Mouse (Mus musculus): ENCODE measurements at regions not wholly inside any gene's neighbourhood (a gene's known extent, or its start where the extent isn't known, plus 50 kb on each side); places are given as distances from the start of the nearest gene placed in this dataset.

DNA sequence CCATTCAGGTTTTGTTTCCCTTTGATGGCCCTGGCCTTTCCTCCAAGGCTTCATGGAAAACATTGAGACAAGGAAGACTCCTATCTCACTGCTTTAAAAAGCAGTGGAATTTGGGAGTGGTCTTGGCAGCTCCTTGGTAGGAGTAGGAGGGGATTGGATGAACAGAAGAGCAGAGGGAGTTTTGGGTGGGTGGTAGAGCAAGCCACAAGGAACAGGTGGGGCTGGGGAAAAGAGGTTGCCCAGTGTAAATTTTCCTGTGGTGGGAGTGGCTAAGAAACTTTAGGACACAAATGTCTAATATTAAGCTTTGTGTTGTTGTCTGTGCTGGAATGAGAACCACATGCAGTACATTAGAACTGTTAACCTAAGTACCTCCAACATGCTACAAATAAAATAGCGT is 148.9 kb downstream of the Pik3r1 start:
- peak in 2 of 3 experiments; percentile 18 to 29 for TF ChIP-seq MYOG (IDR thresholded peaks at IDR 0.05; ENCODE audit: control insufficient read depth in 1 of 3, insufficient read depth in 1 of 3, insufficient read length in 2 of 3, low read depth in 2 of 3)
- TF ChIP-seq SRF (IDR thresholded peaks at IDR 0.05; ENCODE audit: control insufficient read depth, insufficient read length, low read depth): no peak
- TF ChIP-seq MYOD1 (IDR thresholded peaks at IDR 0.05; ENCODE audit: control insufficient read depth in 1 of 3, insufficient read length in 2 of 3, low read depth in 2 of 3): peak in 2 of 3 experiments; percentile 51 to 80

GRCm38 (mm10) chr13:101612786-101613185 is 155.2 kb downstream of the Pik3r1 start:
- Histone ChIP-seq H3K4me2 (ENCODE audit: low read depth) (no peak overlapping the region), H3K36me3 (ENCODE audit: control insufficient read depth, insufficient read depth) (no peaks in the 10 kb centered on the region), H3K4me3 (no peak overlapping the region), H3K27me3 (ENCODE audit: control insufficient read depth, insufficient read depth, insufficient read length) (no peaks in the 10 kb centered on the region), H3K79me2 (ENCODE audit: control insufficient read depth, insufficient read depth) (no peaks in the 10 kb centered on the region), H3ac (ENCODE audit: control insufficient read depth, insufficient read length) (no peak overlapping the region)
- TF ChIP-seq CEBPB (IDR thresholded peaks at IDR 0.05; ENCODE audit: insufficient read depth, poor library complexity, severe bottlenecking): no peak
- TF ChIP-seq USF1 (IDR thresholded peaks at IDR 0.05; ENCODE audit: low read depth): no peak
- TF ChIP-seq TCF12 (IDR thresholded peaks at IDR 0.05; ENCODE audit: insufficient read depth, poor library complexity, severe bottlenecking): no peak
- no peak for TF ChIP-seq E2F4 (IDR thresholded peaks at IDR 0.05; ENCODE audit: insufficient read depth)
- TF ChIP-seq MYOG (IDR thresholded peaks at IDR 0.05; ENCODE audit: control insufficient read depth in 1 of 3, insufficient read depth in 1 of 3, insufficient read length in 2 of 3, low read depth in 2 of 3): no peak
- no peak for TF ChIP-seq REST (IDR thresholded peaks at IDR 0.05; ENCODE audit: insufficient read depth, insufficient read length)
- TF ChIP-seq POLR2AphosphoS2 (IDR thresholded peaks at IDR 0.05; ENCODE audit: insufficient read length, low read depth): no peak
- no peak for TF ChIP-seq POLR2A (IDR thresholded peaks at IDR 0.05; ENCODE audit: insufficient read length, low read depth)
- TF ChIP-seq TCF3 (IDR thresholded peaks at IDR 0.05; ENCODE audit: insufficient read length, low read depth): no peak
- TF ChIP-seq MYOD1 (IDR thresholded peaks at IDR 0.05; ENCODE audit: control insufficient read depth in 1 of 3, insufficient read length in 2 of 3, low read depth in 2 of 3): no peak
- no peak for TF ChIP-seq SRF (IDR thresholded peaks at IDR 0.05; ENCODE audit: control insufficient read depth, insufficient read length, low read depth)
- TF ChIP-seq MAX (IDR thresholded peaks at IDR 0.05; ENCODE audit: low read depth): no peak

More for the DNA sequence above, 148.9 kb downstream of the Pik3r1 start:
- Histone ChIP-seq H3K4me3 (no peak overlapping the region), H3K36me3 (ENCODE audit: control insufficient read depth, insufficient read depth) (no peaks in the 10 kb centered on the region), H3K27me3 (ENCODE audit: control insufficient read depth, insufficient read depth, insufficient read length) (no peaks in the 10 kb centered on the region), H3ac (ENCODE audit: control insufficient read depth, insufficient read length) (no peak overlapping the region), H3K79me2 (ENCODE audit: control insufficient read depth, insufficient read depth) (no peaks in the 10 kb centered on the region), H3K4me2 (ENCODE audit: low read depth) (peak overlapping the region; percentile 41)

- Histone ChIP-seq H3K4me2 (ENCODE audit: low read depth) (no peak overlapping the region), H3K79me2 (ENCODE audit: control insufficient read depth, insufficient read depth) (no peaks in the 10 kb centered on the region), H3K36me3 (ENCODE audit: control insufficient read depth, insufficient read depth) (no peaks in the 10 kb centered on the region), H3ac (ENCODE audit: control insufficient read depth, insufficient read length) (no peak overlapping the region), H3K27me3 (ENCODE audit: control insufficient read depth, insufficient read depth, insufficient read length) (no peaks in the 10 kb centered on the region), H3K4me3 (no peak overlapping the region)
- no peak for TF ChIP-seq USF1 (IDR thresholded peaks at IDR 0.05; ENCODE audit: low read depth)
- no peak for TF ChIP-seq REST (IDR thresholded peaks at IDR 0.05; ENCODE audit: insufficient read depth, insufficient read length)
- no peak for TF ChIP-seq MYOG (IDR thresholded peaks at IDR 0.05; ENCODE audit: control insufficient read depth in 1 of 3, insufficient read depth in 1 of 3, insufficient read length in 2 of 3, low read depth in 2 of 3)
- no peak for TF ChIP-seq POLR2A (IDR thresholded peaks at IDR 0.05; ENCODE audit: insufficient read length, low read depth)
- no peak for TF ChIP-seq SRF (IDR thresholded peaks at IDR 0.05; ENCODE audit: control insufficient read depth, insufficient read length, low read depth)
- no peak for TF ChIP-seq MAX (IDR thresholded peaks at IDR 0.05; ENCODE audit: low read depth)
- no peak for TF ChIP-seq TCF3 (IDR thresholded peaks at IDR 0.05; ENCODE audit: insufficient read length, low read depth)
- no peak for TF ChIP-seq CEBPB (IDR thresholded peaks at IDR 0.05; ENCODE audit: insufficient read depth, poor library complexity, severe bottlenecking)
- TF ChIP-seq E2F4 (IDR thresholded peaks at IDR 0.05; ENCODE audit: insufficient read depth): no peak
- no peak for TF ChIP-seq TCF12 (IDR thresholded peaks at IDR 0.05; ENCODE audit: insufficient read depth, poor library complexity, severe bottlenecking)
Measured at GRCm38 (mm10) chr13:101611725-101612124, 156.3 kb downstream of the Pik3r1 start.

GRCm38 (mm10) chr13:101606184-101606730 is 161.8 kb downstream of the Pik3r1 start:
- no peaks in the 10 kb centered on the region for H3K36me3 ChIP-seq (ENCODE audit: control insufficient read depth, insufficient read depth)
- no peaks in the 10 kb centered on the region for H3K27me3 ChIP-seq (ENCODE audit: control insufficient read depth, insufficient read depth, insufficient read length)
- H3ac ChIP-seq (ENCODE audit: control insufficient read depth, insufficient read length): no peak overlapping the region
- TF ChIP-seq CEBPB (IDR thresholded peaks at IDR 0.05; ENCODE audit: insufficient read depth, poor library complexity, severe bottlenecking): no peak
- TF ChIP-seq TCF12 (IDR thresholded peaks at IDR 0.05; ENCODE audit: insufficient read depth, poor library complexity, severe bottlenecking): no peak
- TF ChIP-seq SRF (IDR thresholded peaks at IDR 0.05; ENCODE audit: control insufficient read depth, insufficient read length, low read depth): no peak
- TF ChIP-seq MYOD1 (IDR thresholded peaks at IDR 0.05; ENCODE audit: control insufficient read depth in 1 of 3, insufficient read length in 2 of 3, low read depth in 2 of 3): peak; percentile 15 to 52 (median 39)
- TF ChIP-seq USF1 (IDR thresholded peaks at IDR 0.05; ENCODE audit: low read depth): no peak
- no peaks in the 10 kb centered on the region for H3K79me2 ChIP-seq (ENCODE audit: control insufficient read depth, insufficient read depth)
- no peak overlapping the region for H3K4me3 ChIP-seq
- no peak overlapping the region for H3K4me2 ChIP-seq (ENCODE audit: low read depth)

GRCm38 (mm10) chr13:101605685-101606084 is 162.3 kb downstream of the Pik3r1 start:
- Histone ChIP-seq H3ac (ENCODE audit: control insufficient read depth, insufficient read length) (no peak overlapping the region), H3K79me2 (ENCODE audit: control insufficient read depth, insufficient read depth) (no peaks in the 10 kb centered on the region), H3K36me3 (ENCODE audit: control insufficient read depth, insufficient read depth) (no peaks in the 10 kb centered on the region), H3K27me3 (ENCODE audit: control insufficient read depth, insufficient read depth, insufficient read length) (no peaks in the 10 kb centered on the region), H3K4me2 (ENCODE audit: low read depth) (no peak overlapping the region), H3K4me3 (no peak overlapping the region)
- TF ChIP-seq CEBPB (IDR thresholded peaks at IDR 0.05; ENCODE audit: insufficient read depth, poor library complexity, severe bottlenecking): no peak
